Mouse (Mus musculus): ENCODE measurements around the gene Mybpc2.

Mybpc2 gene

DNA sequence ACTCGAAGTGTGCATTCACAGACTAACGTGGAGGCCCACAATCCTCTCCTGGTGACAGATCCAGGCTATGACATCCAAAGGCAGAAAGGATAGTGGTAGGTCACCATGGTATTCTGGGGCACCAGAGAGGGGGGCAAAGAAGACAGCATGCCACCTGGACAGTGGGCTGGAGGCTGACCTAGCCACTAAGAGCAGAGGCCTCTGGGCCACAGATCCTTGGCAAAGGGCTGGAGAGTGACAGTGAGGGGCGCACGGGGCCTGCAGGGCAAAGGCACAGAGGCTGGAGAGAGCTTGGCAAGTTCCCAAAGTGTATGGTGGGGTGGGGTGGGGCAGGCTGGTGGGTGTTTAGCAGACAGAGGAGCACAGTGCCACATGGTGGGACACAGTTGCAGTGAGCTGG lies 34.2 kb downstream of the Mybpc2 start:
- Histone ChIP-seq H3K4me3 (replicated peaks; ENCODE audit: low read length) (no peak overlapping the region), H3K9me3 (ENCODE audit: low read length) (no peaks in the 10 kb centered on the region), H3K27me3 (ENCODE audit: insufficient read depth, low read length) (no peaks in the 10 kb centered on the region), H3K36me3 (ENCODE audit: insufficient read depth, low read length) (peaks cover 77% of the 10 kb centered on the region), H3K4me1 (replicated peaks; ENCODE audit: low read depth, low read length) (peaks cover 64% of the 10 kb centered on the region)
- TF ChIP-seq NANOG (IDR thresholded peaks at IDR 0.05; ENCODE audit: borderline replicate concordance, low read length) (no peak), CTCF (conservative IDR thresholded peaks at IDR 0.05; ENCODE audit: low read length) (no peak), POU5F1 (IDR thresholded peaks at IDR 0.05; ENCODE audit: borderline replicate concordance, low read length) (no peak)

DNA sequence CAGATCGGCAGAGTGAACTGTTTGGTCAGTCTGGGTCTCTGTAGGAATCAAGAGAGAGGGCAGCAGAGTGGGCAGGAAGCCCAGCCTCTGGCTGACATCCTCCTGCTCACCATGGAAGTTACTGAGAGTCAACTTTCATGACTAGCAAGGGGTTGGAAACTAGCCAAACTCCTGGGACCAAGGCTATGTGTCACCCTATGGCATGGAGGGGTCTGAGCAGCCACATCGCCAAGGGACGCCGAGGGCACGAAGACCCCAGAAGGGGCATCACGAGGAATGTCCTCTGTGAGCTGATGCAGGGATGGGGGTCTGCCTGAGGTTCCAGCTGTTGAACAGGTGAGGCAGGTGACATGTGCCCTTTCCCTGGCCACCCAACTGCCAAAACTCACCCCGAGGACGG lies 35.9 kb downstream of the Mybpc2 start:
- Histone ChIP-seq H3K9me3 (ENCODE audit: low read length) (no peaks in the 10 kb centered on the region), H3K4me1 (replicated peaks; ENCODE audit: low read depth, low read length) (peaks cover 60% of the 10 kb centered on the region), H3K27me3 (ENCODE audit: insufficient read depth, low read length) (no peaks in the 10 kb centered on the region)

DNA sequence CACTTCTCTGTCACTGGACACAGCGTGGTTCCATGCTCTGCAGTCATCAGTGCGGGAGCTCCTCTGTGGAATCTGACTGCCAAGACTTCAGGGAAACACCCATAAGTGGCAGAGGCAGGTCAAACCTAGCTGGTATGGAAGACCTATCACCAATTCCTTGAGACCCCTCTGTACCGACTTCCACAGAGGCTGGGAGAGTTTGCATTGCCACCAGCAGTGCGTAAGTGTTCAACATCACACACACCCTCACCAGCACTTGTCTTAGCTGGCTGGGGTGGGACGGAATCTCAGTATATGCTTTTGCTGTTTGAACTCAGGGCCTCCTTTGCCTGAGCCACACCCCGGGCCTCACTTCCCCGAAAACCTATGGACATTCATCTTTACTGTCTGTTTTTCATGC lies 36.5 kb downstream of the Mybpc2 start:
- no peaks in the 10 kb centered on the region for H3K9me3 ChIP-seq (ENCODE audit: low read length)
- H3K36me3 ChIP-seq (ENCODE audit: insufficient read depth, low read length), result peaks cover 58% of the 10 kb centered on the region
- peaks cover 54% of the 10 kb centered on the region for H3K4me1 ChIP-seq (replicated peaks; ENCODE audit: low read depth, low read length)
- no peak overlapping the region for H3K4me3 ChIP-seq (replicated peaks; ENCODE audit: low read length)
- peaks cover 4% of the 10 kb centered on the region; the same call in 1 of the 2 replicates for H3K27me3 ChIP-seq (ENCODE audit: insufficient read depth, low read length)
- TF ChIP-seq NANOG (IDR thresholded peaks at IDR 0.05; ENCODE audit: borderline replicate concordance, low read length), result no peak
- TF ChIP-seq POU5F1 (IDR thresholded peaks at IDR 0.05; ENCODE audit: borderline replicate concordance, low read length), result no peak
- TF ChIP-seq CTCF (conservative IDR thresholded peaks at IDR 0.05; ENCODE audit: low read length), result no peak

More for the DNA sequence above, 35.9 kb downstream of the Mybpc2 start:
- TF ChIP-seq NANOG (IDR thresholded peaks at IDR 0.05; ENCODE audit: borderline replicate concordance, low read length) (no peak), CTCF (conservative IDR thresholded peaks at IDR 0.05; ENCODE audit: low read length) (no peak), POU5F1 (IDR thresholded peaks at IDR 0.05; ENCODE audit: borderline replicate concordance, low read length) (no peak)
- Histone ChIP-seq H3K4me3 (replicated peaks; ENCODE audit: low read length) (no peak overlapping the region), H3K36me3 (ENCODE audit: insufficient read depth, low read length) (peaks cover 64% of the 10 kb centered on the region)

DNA sequence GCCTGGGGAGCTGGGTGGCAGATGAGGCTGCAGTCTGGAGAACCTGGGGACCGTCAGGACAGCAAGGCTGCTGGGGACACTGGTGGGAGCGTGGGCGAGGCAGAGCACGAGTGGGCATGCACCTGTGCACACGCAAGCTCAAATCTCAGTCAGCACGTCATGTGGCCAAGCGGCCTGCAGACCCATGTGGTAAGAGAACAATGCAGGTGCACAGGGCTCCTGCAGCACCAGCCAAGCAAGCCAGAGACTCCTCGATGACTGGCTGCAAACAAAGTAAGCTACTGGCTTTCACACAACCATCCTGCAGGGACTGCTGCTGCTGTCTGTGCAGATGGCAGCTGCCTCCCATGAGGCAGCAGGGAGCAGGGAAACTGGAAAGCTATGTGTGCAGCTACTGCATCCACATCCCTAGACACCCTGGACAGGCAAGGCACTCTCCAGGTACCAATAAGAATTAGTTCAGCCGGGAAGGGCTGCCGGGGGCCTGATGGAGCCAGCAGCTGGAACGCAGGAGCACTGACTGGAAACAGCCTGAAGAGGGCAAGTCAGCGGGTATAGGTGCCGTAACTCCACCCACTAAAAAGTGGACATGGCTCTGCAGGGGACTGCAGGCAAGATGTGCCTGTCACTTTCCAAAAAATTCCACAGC lies 37.4 kb downstream of the Mybpc2 start:
- no peak for TF ChIP-seq POU5F1 (IDR thresholded peaks at IDR 0.05; ENCODE audit: borderline replicate concordance, low read length)
- TF ChIP-seq NANOG (IDR thresholded peaks at IDR 0.05; ENCODE audit: borderline replicate concordance, low read length), result no peak
- no peak for TF ChIP-seq CTCF (conservative IDR thresholded peaks at IDR 0.05; ENCODE audit: low read length)
- no peak overlapping the region for H3K4me3 ChIP-seq (replicated peaks; ENCODE audit: low read length)
- no peaks in the 10 kb centered on the region for H3K9me3 ChIP-seq (ENCODE audit: low read length)
- H3K36me3 ChIP-seq (ENCODE audit: insufficient read depth, low read length), result peaks cover 49% of the 10 kb centered on the region
- peaks cover 12% of the 10 kb centered on the region for H3K27me3 ChIP-seq (ENCODE audit: insufficient read depth, low read length)
- H3K4me1 ChIP-seq (replicated peaks; ENCODE audit: low read depth, low read length), result peaks cover 46% of the 10 kb centered on the region

DNA sequence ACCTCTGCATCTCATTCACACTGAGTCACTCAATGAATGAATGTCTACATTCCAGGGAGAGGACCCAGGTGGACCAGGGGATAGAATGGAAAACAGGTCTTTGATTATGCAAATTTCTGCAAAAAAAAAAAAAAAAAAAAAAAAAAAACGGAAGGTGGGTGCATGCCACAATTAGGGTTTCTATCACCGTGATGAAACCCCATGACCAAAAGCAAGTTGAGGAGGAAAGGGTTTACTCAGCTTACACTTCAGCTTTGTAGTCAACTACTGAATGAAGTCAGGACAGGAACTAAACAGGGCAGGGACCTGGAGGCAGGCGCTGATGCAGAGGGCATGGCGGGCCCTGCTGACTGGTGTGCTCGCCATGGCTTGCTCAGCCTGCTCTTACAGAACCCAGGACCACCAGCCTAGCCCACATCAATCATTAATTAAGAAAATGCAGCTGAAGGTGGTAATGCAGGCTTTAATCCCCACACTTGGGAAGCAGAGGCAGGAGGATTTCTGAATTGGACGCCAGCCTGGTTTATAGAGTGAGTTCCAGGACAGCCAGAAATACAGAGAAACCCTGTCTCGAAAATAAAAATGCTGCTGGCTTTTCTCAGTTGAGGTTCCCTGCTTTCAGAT lies 38.8 kb downstream of the Mybpc2 start:
- peaks cover 36% of the 10 kb centered on the region for H3K36me3 ChIP-seq (ENCODE audit: insufficient read depth, low read length)
- H3K9me3 ChIP-seq (ENCODE audit: low read length), result no peaks in the 10 kb centered on the region
- peaks cover 38% of the 10 kb centered on the region for H3K4me1 ChIP-seq (replicated peaks; ENCODE audit: low read depth, low read length)
- H3K27me3 ChIP-seq (ENCODE audit: insufficient read depth, low read length), result peaks cover 24% of the 10 kb centered on the region
- H3K4me3 ChIP-seq (replicated peaks; ENCODE audit: low read length), result no peak overlapping the region
- no peak for TF ChIP-seq NANOG (IDR thresholded peaks at IDR 0.05; ENCODE audit: borderline replicate concordance, low read length)
- no peak for TF ChIP-seq POU5F1 (IDR thresholded peaks at IDR 0.05; ENCODE audit: borderline replicate concordance, low read length)
- no peak for TF ChIP-seq CTCF (conservative IDR thresholded peaks at IDR 0.05; ENCODE audit: low read length)

DNA sequence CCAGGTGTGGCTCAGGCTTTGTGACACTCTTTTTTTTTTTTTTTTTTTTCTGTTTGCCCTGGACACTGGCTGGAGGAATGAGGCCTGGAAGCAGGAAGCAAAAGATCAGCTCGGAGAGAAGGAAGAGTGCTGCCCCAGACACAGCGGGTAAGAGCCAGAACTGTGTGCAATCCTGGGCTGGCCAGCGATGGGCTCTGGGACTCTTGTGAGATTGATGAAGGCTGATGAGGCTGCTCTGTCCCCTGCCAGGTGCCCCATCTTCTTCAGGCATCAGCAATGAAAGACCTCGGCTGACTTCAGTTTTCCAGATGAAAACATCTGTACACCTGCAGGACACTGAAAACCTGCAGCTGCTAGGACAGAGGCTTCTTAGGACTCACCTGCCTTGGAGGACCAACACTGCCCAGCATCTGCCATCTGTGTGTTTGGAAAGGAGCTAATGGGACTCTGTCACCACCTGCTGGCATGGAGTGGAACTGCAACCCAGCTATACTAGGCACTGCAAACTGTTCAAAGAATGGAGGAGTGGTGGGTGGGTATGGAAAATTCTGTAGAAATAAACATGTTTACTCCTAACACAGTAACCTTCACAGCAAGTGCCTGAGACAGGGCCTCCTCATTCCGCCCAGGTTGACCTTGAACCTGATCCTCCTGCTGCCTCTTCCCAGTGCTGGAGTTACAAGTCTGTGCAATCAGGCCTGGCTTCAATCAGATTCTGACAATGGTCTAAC lies 39.5 kb downstream of the Mybpc2 start:
- TF ChIP-seq POU5F1 (IDR thresholded peaks at IDR 0.05; ENCODE audit: borderline replicate concordance, low read length) (no peak), NANOG (IDR thresholded peaks at IDR 0.05; ENCODE audit: borderline replicate concordance, low read length) (peak; percentile 70; the same call in 1 of the 2 replicates), CTCF (conservative IDR thresholded peaks at IDR 0.05; ENCODE audit: low read length) (peak; percentile 100)
- H3K4me3 ChIP-seq (replicated peaks; ENCODE audit: low read length), result no peak overlapping the region
- H3K4me1 ChIP-seq (replicated peaks; ENCODE audit: low read depth, low read length), result peaks cover 38% of the 10 kb centered on the region
- no peaks in the 10 kb centered on the region for H3K9me3 ChIP-seq (ENCODE audit: low read length)
- H3K36me3 ChIP-seq (ENCODE audit: insufficient read depth, low read length), result peaks cover 29% of the 10 kb centered on the region
- H3K27me3 ChIP-seq (ENCODE audit: insufficient read depth, low read length), result peaks cover 31% of the 10 kb centered on the region

DNA sequence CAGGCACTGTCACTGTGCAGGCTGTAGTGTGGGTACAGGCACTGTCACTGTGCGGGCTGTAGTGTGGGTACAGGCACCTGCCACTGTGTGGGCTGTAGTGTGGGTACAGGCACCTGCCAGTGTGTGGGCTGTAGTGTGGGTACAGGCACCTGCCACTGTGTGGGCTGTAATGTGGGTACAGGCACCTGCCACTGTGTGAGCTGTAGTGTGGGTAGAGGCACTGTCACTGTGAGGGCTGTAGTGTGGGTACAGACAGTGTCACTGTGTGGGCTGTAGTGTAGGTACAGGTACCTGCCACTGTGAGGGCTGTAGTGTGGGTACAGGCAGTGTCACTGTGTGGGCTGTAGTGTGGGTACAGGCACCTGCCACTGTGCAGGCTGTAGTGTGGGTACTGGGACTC lies 40.3 kb downstream of the Mybpc2 start:
- Histone ChIP-seq H3K9me3 (ENCODE audit: low read length) (no peaks in the 10 kb centered on the region), H3K27me3 (ENCODE audit: insufficient read depth, low read length) (peaks cover 39% of the 10 kb centered on the region), H3K4me1 (replicated peaks; ENCODE audit: low read depth, low read length) (peaks cover 38% of the 10 kb centered on the region), H3K36me3 (ENCODE audit: insufficient read depth, low read length) (peaks cover 20% of the 10 kb centered on the region), H3K4me3 (replicated peaks; ENCODE audit: low read length) (no peak overlapping the region)
- TF ChIP-seq CTCF (conservative IDR thresholded peaks at IDR 0.05; ENCODE audit: low read length) (no peak), NANOG (IDR thresholded peaks at IDR 0.05; ENCODE audit: borderline replicate concordance, low read length) (no peak), POU5F1 (IDR thresholded peaks at IDR 0.05; ENCODE audit: borderline replicate concordance, low read length) (no peak)

DNA sequence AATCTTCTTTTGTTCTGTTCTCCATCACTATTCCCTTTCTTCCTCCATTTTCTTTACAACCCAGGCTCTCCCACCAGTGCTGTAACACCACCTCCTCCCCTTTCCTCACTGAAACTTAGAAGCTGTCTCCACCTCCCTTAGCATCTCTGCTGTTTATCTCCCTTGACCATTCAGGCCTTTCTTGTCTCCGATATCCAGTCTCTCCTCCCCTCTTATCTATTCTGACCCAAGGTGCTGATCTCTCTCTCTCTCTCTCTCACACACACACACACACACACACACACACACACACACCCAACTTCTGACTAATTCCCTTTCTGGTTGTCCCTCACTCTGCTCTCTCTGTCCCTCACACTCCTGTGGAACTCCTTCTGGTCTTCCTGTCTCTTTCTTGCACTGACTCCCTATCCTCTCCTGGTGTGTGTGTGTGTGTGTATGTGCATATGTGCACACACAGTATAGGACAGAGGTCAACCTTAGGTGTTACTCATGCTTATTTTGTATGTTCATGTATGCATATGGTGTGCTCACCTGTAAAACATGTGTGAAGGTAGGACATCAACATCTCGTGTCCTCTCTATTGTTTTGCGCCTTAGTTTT lies 41.5 kb downstream of the Mybpc2 start:
- Histone ChIP-seq H3K9me3 (ENCODE audit: low read length) (no peaks in the 10 kb centered on the region), H3K27me3 (ENCODE audit: insufficient read depth, low read length) (peaks cover 49% of the 10 kb centered on the region), H3K4me1 (replicated peaks; ENCODE audit: low read depth, low read length) (peaks cover 35% of the 10 kb centered on the region), H3K4me3 (replicated peaks; ENCODE audit: low read length) (no peak overlapping the region), H3K36me3 (ENCODE audit: insufficient read depth, low read length) (peaks cover 12% of the 10 kb centered on the region; the same call in 1 of the 2 replicates)
- no peak for TF ChIP-seq POU5F1 (IDR thresholded peaks at IDR 0.05; ENCODE audit: borderline replicate concordance, low read length)
- no peak for TF ChIP-seq CTCF (conservative IDR thresholded peaks at IDR 0.05; ENCODE audit: low read length)
- TF ChIP-seq NANOG (IDR thresholded peaks at IDR 0.05; ENCODE audit: borderline replicate concordance, low read length), result no peak
